Mouse (Mus musculus) forebrain, embryonic 14.5 days (tissue): Measurements from ENCODE around the gene Glis3. TPM values are rescaled to one million over a fixed set of nuclear protein-coding genes. Genes with fewer than 3 reads are reported as not detected.

Experiments used
- ATAC-seq: fragments of 200-750 bp; cut with Nextera tagmentation; 2 replicates; pipeline ENCODE4 v1.8.0; 2017; ENCODE audit warnings: mild to moderate bottlenecking, moderate library complexity
- DNase-seq: peaks from one replicate; pipeline ENCODE4 v3.0.0-alpha.2; 2015; ENCODE audit warnings: low spot score
- H3K27ac ChIP-seq: fragments of 300-500 bp; sonication (generic); 2 replicates; pipeline ENCODE4 v1.5.1; 2014; ENCODE audit warnings: low read depth, mild to moderate bottlenecking, control low read depth, low read length, moderate library complexity
- H3K27me3 ChIP-seq: fragments of 300-500 bp; sonication (generic); replicated peaks from 2 replicates; pipeline ENCODE4 v1.6.1; 2014; ENCODE audit warnings: low read length, control low read depth, mixed read lengths; ENCODE audit not compliant: control insufficient read depth, insufficient read depth
- H3K36me3 ChIP-seq: fragments of 300-500 bp; sonication (generic); 2 replicates; pipeline ENCODE4 v1.6.1; 2014; ENCODE audit warnings: low read length, control low read depth; ENCODE audit not compliant: control insufficient read depth, insufficient read depth
- H3K4me1 ChIP-seq: fragments of 300-500 bp; sonication (generic); 2 replicates; pipeline ENCODE4 v1.6.1; 2014; ENCODE audit warnings: antibody characterized with exemption, low read length, control low read depth; ENCODE audit not compliant: control insufficient read depth, insufficient read depth
- H3K4me2 ChIP-seq: fragments of 300-500 bp; sonication (generic); 2 replicates; pipeline ENCODE4 v1.6.1; 2014; ENCODE audit warnings: mild to moderate bottlenecking, control low read depth, low read length
- H3K4me3 ChIP-seq: fragments of 300-500 bp; sonication (generic); 2 replicates; pipeline ENCODE4 v1.5.1; 2014; ENCODE audit warnings: low read depth, low read length, control low read depth
- H3K9ac ChIP-seq: fragments of 300-500 bp; sonication (generic); 2 replicates; pipeline ENCODE4 v1.6.1; 2014; ENCODE audit warnings: mild to moderate bottlenecking, low read length, control low read depth, moderate library complexity
- H3K9me3 ChIP-seq: fragments of 300-500 bp; sonication (generic); replicated peaks from 2 replicates; pipeline ENCODE4 v1.6.1; 2016; ENCODE audit warnings: low read length, control low read depth, mixed read lengths; ENCODE audit not compliant: control insufficient read depth
- WGBS: fragments of 180-500 bp; shearing (Covaris S2); extraction: QIAGEN DNeasy Blood & Tissue Kit; methylation state at CpG from one replicate; pipeline ENCODE4 v1.1.7; 2014; 5-methylcytosine and 5-hydroxymethylcytosine counted together
- polyA plus RNA-seq: library from polyadenylated mRNA; unstranded; fragments of >200 nt; fragmentation: Nextera tagmentation; extraction: Ambion mirVana; gene quantifications from 2 replicates; pipeline ENCODE4 v1.2.1, GENCODE M21; 2014

The Glis3 gene
- polyA plus RNA-seq, 1 experiment from 2014 or later = 0.46 TPM

DNA sequence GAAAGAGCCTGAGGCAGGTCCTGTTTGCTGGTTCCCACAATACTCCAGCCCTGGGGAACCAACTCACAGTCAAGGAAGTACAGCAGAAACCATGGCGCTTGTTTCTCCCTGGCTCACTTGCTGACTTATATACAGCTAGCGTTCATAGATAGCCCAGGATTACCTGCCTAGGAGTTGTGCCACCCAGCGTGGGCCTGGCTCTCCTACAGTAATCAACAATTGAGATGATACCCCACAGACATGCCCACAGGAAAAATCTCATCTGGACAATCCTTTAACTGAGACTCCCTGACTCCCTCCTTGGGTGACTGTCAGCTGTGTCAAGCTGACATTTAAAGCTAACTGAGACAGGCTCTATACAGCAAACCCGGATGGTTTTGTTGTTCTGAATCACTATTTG is 405.9 kb downstream of the Glis3 start:
- no peaks in the 10 kb centered on the region for H3K36me3 ChIP-seq
- H3K9ac ChIP-seq = no peak overlapping the region
- H3K27me3 ChIP-seq = no peaks in the 10 kb centered on the region
- no peaks in the 10 kb centered on the region for H3K4me1 ChIP-seq
- H3K9me3 ChIP-seq = no peaks in the 10 kb centered on the region
- no peak overlapping the region for H3K27ac ChIP-seq
- no peak overlapping the region for H3K4me3 ChIP-seq
- 83% methylated on average over 4 of the region's 4 CpGs for WGBS
- ATAC-seq = no peak
- no peak overlapping the region for H3K4me2 ChIP-seq
- no peak for DNase-seq

DNA sequence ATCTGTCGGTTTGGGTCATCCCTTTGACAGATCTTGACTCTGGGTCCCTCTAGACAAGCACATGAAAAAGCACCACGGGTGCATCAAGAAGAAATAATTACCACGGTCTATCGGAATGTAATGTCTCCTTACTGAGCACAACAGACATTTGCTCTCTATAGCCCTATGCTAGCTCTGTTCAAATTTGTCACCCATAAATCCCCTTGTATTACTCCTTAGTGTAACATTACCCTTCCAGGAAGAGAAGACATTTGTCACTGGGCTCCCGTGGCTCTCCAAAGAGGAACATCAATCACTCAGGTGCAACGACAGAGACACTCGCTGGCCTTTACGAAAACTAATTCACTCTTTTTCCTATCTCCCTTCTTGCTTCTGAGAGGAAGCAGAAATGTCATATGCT is 413.0 kb downstream of the Glis3 start:
- H3K4me1 ChIP-seq = no peaks in the 10 kb centered on the region; the same call in 1 of the 2 replicates
- DNase-seq (no peak), ATAC-seq (no peak)
- no peaks in the 10 kb centered on the region for H3K27me3 ChIP-seq
- 90% methylated on average over 8 of the region's 8 CpGs for WGBS
- no peak overlapping the region for H3K9ac ChIP-seq
- no peak overlapping the region for H3K4me3 ChIP-seq
- no peak overlapping the region for H3K27ac ChIP-seq
- no peaks in the 10 kb centered on the region for H3K9me3 ChIP-seq
- H3K4me2 ChIP-seq = no peak overlapping the region
- no peaks in the 10 kb centered on the region for H3K36me3 ChIP-seq

DNA sequence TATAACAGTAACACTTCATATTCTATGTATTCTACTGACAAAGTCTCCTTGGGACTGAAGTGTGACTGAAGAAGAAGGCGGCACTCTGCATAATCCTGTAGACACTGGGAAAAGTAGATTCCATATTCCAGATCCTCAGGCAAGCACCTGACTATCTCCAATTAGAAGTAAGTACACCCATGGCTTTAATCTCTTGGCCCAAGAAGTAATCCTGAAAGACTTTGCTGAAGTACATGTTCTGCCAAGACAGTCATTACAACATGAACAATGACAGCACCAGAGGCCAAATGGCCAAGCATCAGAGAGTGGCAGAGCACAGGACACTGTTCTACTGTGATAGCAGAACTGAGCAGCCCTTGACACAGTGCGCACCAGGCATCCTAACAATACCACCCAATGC is 414.1 kb downstream of the Glis3 start:
- H3K27ac ChIP-seq = no peak overlapping the region
- no peak overlapping the region for H3K4me3 ChIP-seq
- WGBS = 93% methylated on average over 2 of the region's 2 CpGs
- no peaks in the 10 kb centered on the region; the same call in 1 of the 2 replicates for H3K4me1 ChIP-seq
- H3K27me3 ChIP-seq = no peaks in the 10 kb centered on the region
- DNase-seq (no peak), ATAC-seq (no peak)
- H3K9me3 ChIP-seq = no peaks in the 10 kb centered on the region
- H3K4me2 ChIP-seq = no peak overlapping the region
- H3K36me3 ChIP-seq = no peaks in the 10 kb centered on the region
- H3K9ac ChIP-seq = no peak overlapping the region

DNA sequence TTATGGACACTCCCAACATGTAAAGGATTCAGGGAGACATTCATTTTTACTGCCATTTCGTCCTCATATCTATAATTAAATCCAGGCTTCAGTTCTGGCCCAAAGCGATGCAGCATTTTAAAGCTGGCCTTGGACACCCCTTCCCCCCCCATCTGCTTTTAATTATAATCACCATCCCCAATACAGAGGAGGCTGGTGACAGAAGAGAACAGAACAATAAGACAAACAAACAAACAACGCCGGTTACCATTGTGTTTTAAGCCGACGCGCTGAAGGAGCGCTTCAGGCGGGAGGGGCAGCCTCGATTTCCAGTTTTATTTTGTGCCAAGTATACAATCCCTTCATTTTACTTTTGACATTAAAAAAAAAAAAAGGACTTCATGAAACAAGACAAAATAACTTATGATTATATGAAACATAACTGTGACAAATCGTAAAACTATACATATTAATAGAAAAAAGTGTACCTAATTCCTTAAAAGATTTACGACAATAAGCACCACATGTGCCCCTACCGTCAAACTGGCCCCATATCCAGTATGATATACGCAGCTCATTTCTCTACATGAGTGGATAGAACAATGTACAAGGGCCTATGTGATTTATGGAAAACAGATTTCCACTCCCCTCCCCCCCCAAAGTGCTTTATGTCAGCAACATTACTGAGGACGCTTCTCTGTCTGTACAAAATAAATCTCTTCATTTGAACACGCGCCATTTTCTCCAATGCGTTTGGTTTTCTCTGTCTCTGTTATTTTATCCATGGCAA is 420.8 kb downstream of the Glis3 start:
- Histone ChIP-seq H3K27ac (no peak overlapping the region), H3K4me3 (no peak overlapping the region), H3K4me2 (no peak overlapping the region), H3K36me3 (no peaks in the 10 kb centered on the region), H3K9ac (no peak overlapping the region), H3K27me3 (no peaks in the 10 kb centered on the region), H3K9me3 (no peaks in the 10 kb centered on the region), H3K4me1 (no peaks in the 10 kb centered on the region; the same call in 1 of the 2 replicates)
- WGBS = 88% methylated on average over 18 of the region's 18 CpGs
- ATAC-seq = no peak
- DNase-seq = no peak

DNA sequence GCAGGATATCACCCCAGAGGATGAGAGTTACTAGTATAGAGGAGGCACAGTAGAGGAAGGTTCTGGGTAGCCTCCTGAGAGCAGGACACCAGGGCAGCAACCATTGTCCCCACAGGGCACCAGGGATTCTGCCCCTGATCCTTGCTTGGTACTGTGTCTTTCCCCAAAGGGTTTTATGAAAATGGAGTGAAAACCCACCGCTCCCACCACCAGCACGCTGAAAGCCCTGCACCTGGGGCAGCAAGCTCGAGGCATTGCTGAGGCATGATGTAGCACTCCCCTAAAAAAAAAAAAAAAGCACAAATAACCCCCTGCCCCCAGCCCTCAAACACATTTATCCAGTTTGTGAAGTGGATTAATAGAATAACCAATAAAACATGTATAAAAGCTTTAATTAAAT is 421.4 kb downstream of the Glis3 start:
- Histone ChIP-seq H3K27ac (no peak overlapping the region), H3K4me2 (no peak overlapping the region), H3K36me3 (no peaks in the 10 kb centered on the region), H3K4me3 (no peak overlapping the region), H3K9ac (no peak overlapping the region), H3K4me1 (no peaks in the 10 kb centered on the region; the same call in 1 of the 2 replicates), H3K27me3 (no peaks in the 10 kb centered on the region), H3K9me3 (no peaks in the 10 kb centered on the region)
- no peak for DNase-seq
- 73% methylated on average over 3 of the region's 3 CpGs for WGBS
- no peak for ATAC-seq

DNA sequence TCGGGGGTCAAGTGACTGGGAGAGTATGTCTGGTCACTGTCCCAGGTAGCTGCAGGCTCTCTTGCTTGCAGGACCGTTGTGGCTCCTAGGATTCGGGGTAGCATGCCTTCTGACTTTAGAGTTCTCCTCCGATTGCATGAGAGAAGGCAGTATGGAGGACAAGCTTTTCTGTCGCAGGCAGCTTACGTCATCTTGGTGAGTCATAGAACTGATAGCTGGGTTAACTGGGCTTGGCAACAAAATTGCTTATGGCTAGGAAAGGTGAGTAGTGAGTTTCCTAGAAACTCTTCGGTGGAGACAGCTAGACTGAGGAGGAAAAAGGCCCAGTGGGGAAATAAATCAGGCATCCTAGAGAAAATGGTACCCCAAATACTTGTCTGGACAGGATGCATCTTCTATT is 432.5 kb downstream of the Glis3 start:
- no peak overlapping the region for H3K27ac ChIP-seq
- no peaks in the 10 kb centered on the region for H3K27me3 ChIP-seq
- H3K4me3 ChIP-seq = no peak overlapping the region
- H3K9ac ChIP-seq = no peak overlapping the region
- H3K4me2 ChIP-seq = no peak overlapping the region
- no peaks in the 10 kb centered on the region for H3K9me3 ChIP-seq
- H3K4me1 ChIP-seq = no peaks in the 10 kb centered on the region
- DNase-seq (no peak), ATAC-seq (no peak)
- no peaks in the 10 kb centered on the region for H3K36me3 ChIP-seq
- WGBS = 94% methylated on average over 7 of the region's 7 CpGs

DNA sequence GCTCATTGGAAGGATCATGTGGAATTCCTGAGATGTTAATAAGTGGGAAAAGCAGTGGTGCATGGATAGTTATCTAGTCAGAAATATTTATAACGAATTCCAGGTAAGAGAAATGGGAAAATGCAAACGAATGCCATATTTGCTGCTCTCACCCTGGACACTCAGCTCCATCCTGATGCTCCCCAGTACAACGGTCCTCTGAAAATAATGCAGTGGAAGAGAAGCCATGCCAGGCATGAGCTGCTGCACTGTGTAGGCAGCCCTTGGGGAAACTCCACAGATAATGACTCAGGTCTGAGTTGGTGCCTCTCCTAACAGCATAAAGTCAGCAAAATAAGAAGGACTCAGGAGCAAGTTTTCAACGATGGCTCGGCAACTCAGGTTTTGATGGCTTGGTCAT is 433.7 kb downstream of the Glis3 start:
- Histone ChIP-seq H3K9ac (no peak overlapping the region), H3K27me3 (no peaks in the 10 kb centered on the region), H3K4me2 (no peak overlapping the region), H3K27ac (no peak overlapping the region), H3K4me1 (no peaks in the 10 kb centered on the region), H3K36me3 (no peaks in the 10 kb centered on the region), H3K9me3 (no peaks in the 10 kb centered on the region), H3K4me3 (no peak overlapping the region)
- DNase-seq = no peak
- ATAC-seq = no peak
- WGBS = 92% methylated on average over 5 of the region's 5 CpGs

DNA sequence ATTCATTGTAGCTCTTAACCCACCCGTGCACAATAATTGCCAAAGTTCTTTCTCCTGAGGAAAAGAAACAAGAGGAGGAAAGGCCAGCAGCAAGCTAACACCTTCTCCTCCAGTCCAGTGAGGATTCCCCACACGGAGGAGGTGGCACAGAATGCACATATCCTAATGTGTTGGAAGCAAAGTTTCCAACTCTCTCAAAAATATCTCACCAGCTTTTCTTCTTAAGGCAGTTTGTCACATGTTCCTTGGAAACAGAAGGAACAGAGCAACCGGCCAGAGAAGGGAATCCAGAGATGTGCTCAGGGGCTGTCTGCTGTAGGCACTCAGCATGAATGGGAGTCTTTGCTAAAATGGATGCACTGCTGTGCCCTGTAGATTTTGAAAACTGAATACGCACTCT is 441.8 kb downstream of the Glis3 start:
- Histone ChIP-seq H3K9ac (no peak overlapping the region), H3K4me3 (no peak overlapping the region), H3K4me2 (no peak overlapping the region), H3K9me3 (no peaks in the 10 kb centered on the region), H3K4me1 (no peaks in the 10 kb centered on the region), H3K27ac (no peak overlapping the region), H3K27me3 (no peaks in the 10 kb centered on the region), H3K36me3 (no peaks in the 10 kb centered on the region)
- DNase-seq (no peak), ATAC-seq (no peak)
- 75% methylated on average over 4 of the region's 4 CpGs for WGBS

DNA sequence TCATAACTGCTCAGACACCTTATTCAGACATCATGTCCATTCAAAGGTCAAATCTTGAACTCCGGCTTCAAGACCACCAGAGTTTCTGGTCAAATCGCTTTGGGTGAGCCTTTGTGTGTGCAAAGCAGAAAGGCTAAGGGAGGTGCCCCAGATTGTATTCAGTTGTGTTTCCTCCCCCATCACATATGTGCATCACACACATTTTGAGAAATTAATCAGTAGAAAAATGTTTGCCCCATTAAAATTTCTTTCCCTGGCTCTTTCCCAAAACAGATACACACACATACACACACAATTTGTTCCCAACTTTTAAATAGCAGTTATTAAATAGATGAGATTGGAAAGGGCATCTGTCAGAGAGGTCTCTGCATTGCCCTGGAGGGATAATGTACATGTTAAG is 442.3 kb downstream of the Glis3 start:
- WGBS = 94% methylated on average over 2 of the region's 2 CpGs
- no peaks in the 10 kb centered on the region for H3K36me3 ChIP-seq
- H3K9me3 ChIP-seq = no peaks in the 10 kb centered on the region
- H3K4me2 ChIP-seq = no peak overlapping the region
- DNase-seq (no peak), ATAC-seq (no peak)
- no peaks in the 10 kb centered on the region for H3K27me3 ChIP-seq
- no peak overlapping the region for H3K4me3 ChIP-seq
- no peaks in the 10 kb centered on the region for H3K4me1 ChIP-seq
- H3K27ac ChIP-seq = no peak overlapping the region
- H3K9ac ChIP-seq = no peak overlapping the region
